Mouse (Mus musculus): ENCODE data around the gene Cdk17.

DNA sequence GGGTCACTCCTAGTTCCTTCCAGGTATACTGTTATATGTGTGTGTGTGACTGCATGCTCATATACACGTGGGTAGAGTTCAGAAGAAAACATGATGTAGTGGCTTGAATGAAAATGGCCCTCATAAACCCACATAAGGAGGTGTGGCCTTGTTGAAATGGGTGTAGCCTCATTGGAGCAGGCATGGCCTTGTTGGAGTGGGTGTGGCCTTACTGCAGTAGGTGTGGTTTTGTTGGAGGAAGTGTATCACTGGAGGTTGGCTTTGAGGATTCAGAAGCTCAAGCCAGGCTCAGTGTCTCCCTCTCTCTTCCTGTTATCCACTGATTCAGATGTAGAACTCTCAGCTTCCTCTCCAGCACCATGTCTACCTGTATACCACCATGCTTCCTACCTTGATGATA, 45.9 kb upstream of the Cdk17 start:
- TF ChIP-seq CTCF (IDR thresholded peaks at IDR 0.05; ENCODE audit: low read depth): no peak
- no peak for TF ChIP-seq EP300 (IDR thresholded peaks at IDR 0.05; ENCODE audit: low read depth)
